Comparison of ENCODE assay signal across 8 mouse cellular contexts in the genomic region with DNA sequence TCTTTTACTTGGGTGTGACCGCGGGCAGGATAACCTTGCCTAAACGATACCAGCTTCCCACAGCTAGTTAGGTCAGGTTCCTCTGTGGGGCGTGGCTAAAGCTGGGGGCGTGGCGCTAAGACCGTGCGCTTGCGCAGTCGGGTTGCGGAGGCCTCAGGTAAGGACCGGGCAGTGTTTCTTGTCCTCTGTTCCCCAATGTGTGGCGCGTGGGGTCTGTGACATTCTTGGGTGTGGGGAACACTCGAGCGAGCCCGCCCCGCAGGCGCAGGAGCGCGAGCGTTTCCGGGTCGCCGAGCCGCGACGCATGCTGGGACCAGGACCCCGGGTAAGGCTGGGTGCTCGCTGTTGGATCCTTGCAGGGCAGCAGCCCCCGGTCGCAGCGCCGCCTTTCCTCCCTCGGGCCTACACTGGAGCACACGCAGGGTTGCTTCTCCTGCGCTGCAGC. TPM values are rescaled to one million over a fixed set of nuclear protein-coding genes. Genes with fewer than 3 reads are reported as not detected.
DNase-seq lines count a peak whose midpoint lies in the region; ATAC-seq lines count a peak whose summit lies in the region.

A gene (plus strand): TSS at position 132 of the 445 bp plus-strand sequence.

- H3K4me3 ChIP-seq in hindbrain, embryonic 12.5 days, result peak within 1 kb of the TSS; percentile 66

- peak within 1 kb of the TSS; percentile 83 for H3K27ac ChIP-seq in hindbrain, embryonic 12.5 days

- H3K27me3 ChIP-seq in hindbrain, embryonic 12.5 days, result no peaks in the 10 kb centered on the region

- peak; percentile 96 for ATAC-seq in hindbrain, embryonic 12.5 days (ENCODE audit: low FRiP score)

- peak; percentile 88 for DNase-seq in Muller cell, postnatal 12 days (ENCODE audit: inconsistent ontology term)
- DNase-seq in cerebellum, adult 9-11 months, result peak; percentile 94
- peak; percentile 85 to 86 for DNase-seq in frontal cortex, postnatal 10 days (ENCODE audit: low spot score in 2 of 2)
- DNase-seq in layer of hippocampus, postnatal 14 days (ENCODE audit: low spot score in 2 of 2), result peak; percentile 83 to 89
- DNase-seq in lung, postnatal 14 days, result peak; percentile 85
- peak; percentile 74 for DNase-seq in retina, adult 2 months (ENCODE audit: low read depth, low spot score)
- DNase-seq in thymus, postnatal 36 days, result peak; percentile 93

- H3K4me2 ChIP-seq in hindbrain, embryonic 12.5 days (replicated peaks), result peak within 1 kb of the TSS; percentile 68

- peak within 1 kb of the TSS; percentile 78 for H3K9ac ChIP-seq in hindbrain, embryonic 12.5 days

- H3K36me3 ChIP-seq in hindbrain, embryonic 12.5 days, result peaks cover 21% of the 10 kb centered on the region

- H3K9me3 ChIP-seq in hindbrain, embryonic 12.5 days (replicated peaks), result no peaks in the 10 kb centered on the region

- WGBS in hindbrain, embryonic 12.5 days, result under 1% methylated on average over 37 of the region's 37 CpGs

- H3K4me1 ChIP-seq in hindbrain, embryonic 12.5 days, result peaks cover 14% of the 10 kb centered on the region

RNA-seq across cellular contexts. Expression of the gene that starts here (rescaled TPM):
- 102 and 111 TPM in 2 replicates for polyA plus RNA-seq in hindbrain, embryonic 12.5 days (2016; fragmentation: Nextera tagmentation; extraction: Ambion mirVana)
- total RNA-seq in layer of hippocampus, postnatal 14 days (2021), result 10 to 100 TPM; 30.8 to 36.7 TPM

Comparison
In these comparisons a context has a peak if more than half of its experiments do, and no peak if none do; other contexts are left out.
1. Peak in every context shown above with its lines: DNase-seq, ATAC-seq, H3K4me3 ChIP-seq and H3K27ac ChIP-seq.